In the genomic region with DNA sequence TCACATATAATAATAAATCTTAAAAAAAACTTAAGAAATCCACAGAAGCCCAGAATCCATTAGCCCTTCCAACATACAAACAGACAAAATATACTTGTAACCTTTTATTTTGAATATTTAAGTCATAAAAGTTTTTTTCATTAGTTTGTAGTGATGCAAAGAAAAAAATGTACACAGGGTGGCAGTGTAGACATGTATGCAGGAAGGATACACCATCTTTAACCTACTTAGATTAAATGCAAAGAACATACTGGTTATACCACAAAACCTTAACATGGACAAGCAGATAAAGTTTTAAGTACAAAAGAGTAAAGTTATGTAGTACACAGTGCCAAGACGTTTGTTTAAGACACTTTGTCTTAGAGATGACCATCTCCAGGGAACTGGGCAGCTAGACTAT, we compare ENCODE assay signal across 18 mouse cellular contexts. TPM values are rescaled to one million over a fixed set of nuclear protein-coding genes. Genes with fewer than 3 reads are reported as not detected.
DNase-seq lines count a peak whose midpoint lies in the region; ATAC-seq and TF ChIP-seq lines count a peak whose summit lies in the region.
"Had no signal": no experiment of that assay in that cellular context is flagged by ENCODE, and none has a peak within 500 bp of the region (broad histone marks: within the 10 kb centered on the region; RNA-seq: fewer than 3 reads in every experiment).

No protein-coding gene starts in this region.

- in situ Hi-C loops in CH12.LX (cut with MboI; ENCODE audit: low pct_ligation_motif_present, low pct_unique_long_range_greater_than_20kb, low sequenced_read_pairs), result no loop called here

- ATAC-seq in heart, embryonic 11.5 days (replicated peaks; ENCODE audit: insufficient number of reproducible peaks, low FRiP score, low TSS enrichment), result no peak
- no peak for ATAC-seq in lung, embryonic 14.5 days (ENCODE audit: insufficient read depth)

- TF ChIP-seq CTCF in heart, adult 2 months (IDR thresholded peaks at IDR 0.05), result peak; percentile 66
- TF ChIP-seq CTCF in lung, embryonic 14.5 days (IDR thresholded peaks at IDR 0.05; ENCODE audit: low read depth), result peak; percentile 55
- TF ChIP-seq CTCF in CH12.LX (conservative IDR thresholded peaks at IDR 0.05 in 1 of 2, IDR thresholded peaks at IDR 0.05 in 1 of 2; ENCODE audit: low read depth in 2 of 2, low read length in 2 of 2), result peak in 1 of 2 experiments; percentile 67; a peak in 2 of 4 replicates

- WGBS in heart, adult 2 months, result 19% methylated on average over 1 of the region's 1 CpGs
- WGBS in heart, embryonic 11.5 days (ENCODE audit: insufficient replicate concordance), result 33% methylated on average over 1 of the region's 1 CpGs
- 28% methylated on average over 1 of the region's 1 CpGs for WGBS in lung, embryonic 14.5 days

- no peak overlapping the region for H3K9ac ChIP-seq in heart, adult 2 months (ENCODE audit: low read depth, low read length)
- no peak overlapping the region for H3K9ac ChIP-seq in heart, embryonic 11.5 days (ENCODE audit: low read depth, low read length)
- H3K9ac ChIP-seq in lung, embryonic 14.5 days, result no peak overlapping the region
- H3K9ac ChIP-seq in CH12.LX (ENCODE audit: insufficient read depth, low read depth), result no peak overlapping the region
- H3K9ac ChIP-seq: heart, embryonic 15.5 days had no signal

- TF ChIP-seq EP300 in heart, adult 2 months (IDR thresholded peaks at IDR 0.05; ENCODE audit: insufficient read depth, low read depth, low read length), result no peak
- no peak for TF ChIP-seq EP300 in CH12.LX (IDR thresholded peaks at IDR 0.05; ENCODE audit: low read length)

- dilution Hi-C loops in CH12.LX (cut with MboI; ENCODE audit: extremely low pct_ligation_motif_present, extremely low pct_unique_long_range_greater_than_20kb, low sequenced_read_pairs), result no loop called here

- TF ChIP-seq POLR2A in heart, adult 2 months (IDR thresholded peaks at IDR 0.05; ENCODE audit: insufficient read depth, low read depth, low read length), result no peak
- TF ChIP-seq POLR2A in CH12.LX (IDR thresholded peaks at IDR 0.05; ENCODE audit: low read depth, low read length), result no peak

- DNase-seq in heart, adult 2 months, result no peak
- DNase-seq in lung, embryonic 14.5 days, result peak; percentile 71
- DNase-seq in lung, postnatal 25 days (ENCODE audit: low spot score), result no peak
- peak; percentile 10 for DNase-seq in CH12.LX (ENCODE audit: extremely low read depth)
- peak; percentile 74 for DNase-seq in induced T-regulatory cell, adult 2 months (ENCODE audit: low read depth)
- no peak for DNase-seq in yolk sac, embryonic 10.5 days (ENCODE audit: low spot score)
- no peak for DNase-seq in Muller cell, postnatal 12 days (ENCODE audit: inconsistent ontology term)
- DNase-seq: cerebellum, adult 11 months; gastrocnemius, postnatal 25 days; kidney, postnatal 10 days; layer of hippocampus, postnatal 36 days; lung, adult 2 months; right cerebral cortex, postnatal 4 days had no signal

- H3K4me2 ChIP-seq in heart, embryonic 11.5 days, result no peak overlapping the region
- H3K4me2 ChIP-seq in lung, embryonic 14.5 days, result no peak overlapping the region
- H3K4me2 ChIP-seq in CH12.LX (ENCODE audit: insufficient read depth, low read depth, poor library complexity, severe bottlenecking), result no peak overlapping the region
- H3K4me2 ChIP-seq: limb, embryonic 12.5 days had no signal

- TF ChIP-seq RAD21 in CH12.LX (IDR thresholded peaks at IDR 0.05; ENCODE audit: low read depth, low read length), result peak; percentile 74

- no peak overlapping the region for H3K4me3 ChIP-seq in heart, adult 2 months
- no peak overlapping the region for H3K4me3 ChIP-seq in heart, embryonic 11.5 days (ENCODE audit: low read depth, low read length)
- no peak overlapping the region for H3K4me3 ChIP-seq in lung, embryonic 14.5 days (ENCODE audit: low read depth, low read length)
- H3K4me3 ChIP-seq in CH12.LX (replicated peaks in 1 of 3; ENCODE audit: low read depth in 2 of 3, low read length in 2 of 3, poor library complexity in 1 of 3), result no peak overlapping the region
- H3K4me3 ChIP-seq: heart, embryonic 15.5 days; limb, embryonic 12.5 days had no signal

- intact Hi-C loops in heart, adult 2 months (cut with DNase I), result no loop called here

- H3K4me1 ChIP-seq in heart, adult 2 months (ENCODE audit: control insufficient read depth, insufficient read depth, low read length), result peaks cover 1% of the 10 kb centered on the region; the same call in 1 of the 2 replicates
- peaks cover 7% of the 10 kb centered on the region for H3K4me1 ChIP-seq in heart, embryonic 11.5 days (ENCODE audit: control insufficient read depth, insufficient read depth, low read length)
- no peaks in the 10 kb centered on the region for H3K4me1 ChIP-seq in lung, embryonic 14.5 days (ENCODE audit: insufficient read depth)
- peaks cover 0 to 22% of the 10 kb centered on the region in 2 experiments; a peak in 2 of 4 replicates for H3K4me1 ChIP-seq in CH12.LX (ENCODE audit: control insufficient read depth in 1 of 2, insufficient read depth in 2 of 2)

- H3K9me3 ChIP-seq in heart, embryonic 11.5 days (replicated peaks; ENCODE audit: control insufficient read depth, low read length), result no peaks in the 10 kb centered on the region
- no peaks in the 10 kb centered on the region for H3K9me3 ChIP-seq in lung, embryonic 14.5 days (ENCODE audit: low read depth, low read length)
- peaks cover 2% of the 10 kb centered on the region for H3K9me3 ChIP-seq in CH12.LX (replicated peaks; ENCODE audit: low read length)
- H3K9me3 ChIP-seq: heart, embryonic 15.5 days; limb, embryonic 12.5 days had no signal

- H3K27ac ChIP-seq in heart, adult 2 months, result no peak overlapping the region
- no peak overlapping the region for H3K27ac ChIP-seq in heart, embryonic 11.5 days (ENCODE audit: low read depth, low read length)
- H3K27ac ChIP-seq in lung, embryonic 14.5 days (ENCODE audit: low read depth), result no peak overlapping the region
- H3K27ac ChIP-seq in CH12.LX (ENCODE audit: insufficient read depth, low read depth), result no peak overlapping the region
- H3K27ac ChIP-seq: heart, embryonic 15.5 days; limb, embryonic 12.5 days had no signal

- H3K27me3 ChIP-seq in heart, adult 2 months (ENCODE audit: control insufficient read depth, insufficient read depth, low read length), result no peaks in the 10 kb centered on the region
- peaks cover 7% of the 10 kb centered on the region; the same call in 1 of the 2 replicates for H3K27me3 ChIP-seq in heart, embryonic 11.5 days (ENCODE audit: control insufficient read depth, insufficient read depth, low read length)
- H3K27me3 ChIP-seq in lung, embryonic 14.5 days (ENCODE audit: insufficient read depth, low read length), result peaks cover 7% of the 10 kb centered on the region; the same call in 1 of the 2 replicates
- no peaks in the 10 kb centered on the region for H3K27me3 ChIP-seq in CH12.LX (replicated peaks)

- H3K36me3 ChIP-seq in heart, adult 2 months (ENCODE audit: control insufficient read depth, insufficient read depth, low read length), result no peaks in the 10 kb centered on the region; the same call in 1 of the 2 replicates
- H3K36me3 ChIP-seq in heart, embryonic 11.5 days (ENCODE audit: control insufficient read depth, insufficient read depth, low read length), result 0 out of 2 replicates have a peak, but pooled peaks cover under 1% of the 10 kb centered on the region
- H3K36me3 ChIP-seq in lung, embryonic 14.5 days (ENCODE audit: insufficient read depth), result peaks cover 5% of the 10 kb centered on the region
- peaks cover 0 to 6% of the 10 kb centered on the region in 2 experiments for H3K36me3 ChIP-seq in CH12.LX (replicated peaks in 1 of 2; ENCODE audit: control insufficient read depth in 1 of 2, insufficient read depth in 1 of 2, low read length in 1 of 2)
- H3K36me3 ChIP-seq: heart, embryonic 15.5 days had no signal

- no peaks in the 10 kb centered on the region for H3K79me2 ChIP-seq in heart, adult 2 months (replicated peaks; ENCODE audit: control insufficient read depth, insufficient read depth, low read length)
- H3K79me2 ChIP-seq in CH12.LX (replicated peaks; ENCODE audit: control insufficient read depth, extremely low read depth, insufficient read depth, poor library complexity, severe bottlenecking), result peaks cover 8% of the 10 kb centered on the region

RNA-seq across cellular contexts. Expression of a gene that starts 2.7 kb away (rescaled TPM):
- total RNA-seq in heart, adult 2 months (2021), result 10 to 100 TPM in 1 of 2 experiments, 1 to 10 TPM in 1; 2.9 to 11.2 TPM
- polyA plus RNA-seq in heart, adult 2 months (2012; rRNA removed), result 2.0 and 6.3 TPM in 2 replicates
- polyA plus RNA-seq in heart, embryonic 11.5 days (2014; fragmentation: Nextera tagmentation; extraction: Ambion mirVana), result 0.48 and 0.50 TPM in 2 replicates
- polyA plus RNA-seq in lung, embryonic 14.5 days (2014; fragmentation: Nextera tagmentation; extraction: Ambion mirVana), result 0.16 and 0.35 TPM in 2 replicates
- total RNA-seq in CH12.LX (2012; rRNA removed) (0.08 and 0.25 TPM in 2 replicates), CH12.LX (2014; rRNA removed) (0.15 and 0.30 TPM in 2 replicates)
- polyA plus RNA-seq in CH12.LX (2012; ENCODE audit: insufficient read length, low read depth), result 0.15 TPM in 1 of 2 replicates, not detected in the other
- polyA plus RNA-seq: limb, embryonic 12.5 days had no signal

RNA-seq across cellular contexts. Expression of a gene that starts 13.4 kb away (rescaled TPM):
- not detected for total RNA-seq in heart, adult 2 months (2021)
- polyA plus RNA-seq in heart, adult 2 months (2012; rRNA removed), result not detected in 2 replicates
- not detected in 2 replicates for polyA plus RNA-seq in heart, embryonic 11.5 days (2014; fragmentation: Nextera tagmentation; extraction: Ambion mirVana)
- 1.3 TPM in 1 of 2 replicates, not detected in the other for polyA plus RNA-seq in lung, embryonic 14.5 days (2014; fragmentation: Nextera tagmentation; extraction: Ambion mirVana)
- not detected in 2 replicates for total RNA-seq in CH12.LX (2012; rRNA removed)
- not detected in 2 replicates for total RNA-seq in CH12.LX (2014; rRNA removed)
- not detected in 2 replicates for polyA plus RNA-seq in CH12.LX (2012; ENCODE audit: insufficient read length, low read depth)
- total RNA-seq: adrenal gland, postnatal 4 days; common myeloid progenitor, adult 5-6 weeks; gastrocnemius, postnatal 25 days; layer of hippocampus, postnatal 36 days had no signal
- polyA plus RNA-seq: heart, embryonic 15.5 days; limb, embryonic 12.5 days; lung, adult 2 months had no signal

RNA-seq across cellular contexts. Expression of a gene that starts 15.6 kb away (rescaled TPM):
- total RNA-seq in heart, adult 2 months (2021), result 1 to 10 TPM; 3.3 to 9.8 TPM
- polyA plus RNA-seq in heart, adult 2 months (2012; rRNA removed), result 3.0 and 5.9 TPM in 2 replicates
- polyA plus RNA-seq in heart, embryonic 11.5 days (2014; fragmentation: Nextera tagmentation; extraction: Ambion mirVana), result 1.9 and 2.5 TPM in 2 replicates
- polyA plus RNA-seq in lung, embryonic 14.5 days (2014; fragmentation: Nextera tagmentation; extraction: Ambion mirVana), result 2.0 and 2.1 TPM in 2 replicates
- total RNA-seq in CH12.LX (2012; rRNA removed), result not detected in 2 replicates
- not detected in 2 replicates for total RNA-seq in CH12.LX (2014; rRNA removed)
- not detected in 2 replicates for polyA plus RNA-seq in CH12.LX (2012; ENCODE audit: insufficient read length, low read depth)

RNA-seq across cellular contexts. Expression of a gene that starts 16.2 kb away (rescaled TPM):
- 10 to 100 TPM in 1 of 2 experiments, 1 to 10 TPM in 1; 8.3 to 10.9 TPM for total RNA-seq in heart, adult 2 months (2021)
- polyA plus RNA-seq in heart, adult 2 months (2012; rRNA removed), result 3.6 and 6.6 TPM in 2 replicates
- 1.7 and 4.0 TPM in 2 replicates for polyA plus RNA-seq in heart, embryonic 11.5 days (2014; fragmentation: Nextera tagmentation; extraction: Ambion mirVana)
- 0.83 and 1.1 TPM in 2 replicates for polyA plus RNA-seq in lung, embryonic 14.5 days (2014; fragmentation: Nextera tagmentation; extraction: Ambion mirVana)
- total RNA-seq in CH12.LX (2012; rRNA removed), result 0.30 and 0.38 TPM in 2 replicates
- not detected in 2 replicates for total RNA-seq in CH12.LX (2014; rRNA removed)
- 1.1 and 1.4 TPM in 2 replicates for polyA plus RNA-seq in CH12.LX (2012; ENCODE audit: insufficient read length, low read depth)
- total RNA-seq: common myeloid progenitor, adult 5-6 weeks had no signal

RNA-seq across cellular contexts. Expression of a gene that starts 25.3 kb away (rescaled TPM):
- total RNA-seq in heart, adult 2 months (2021), result 10 to 100 TPM; 14.5 TPM
- polyA plus RNA-seq in heart, adult 2 months (2012; rRNA removed), result 22.0 and 23.6 TPM in 2 replicates
- 16.0 and 16.6 TPM in 2 replicates for polyA plus RNA-seq in heart, embryonic 11.5 days (2014; fragmentation: Nextera tagmentation; extraction: Ambion mirVana)
- polyA plus RNA-seq in lung, embryonic 14.5 days (2014; fragmentation: Nextera tagmentation; extraction: Ambion mirVana), result 10.6 and 11.6 TPM in 2 replicates
- total RNA-seq in CH12.LX (2012; rRNA removed), result 27.5 and 31.2 TPM in 2 replicates
- total RNA-seq in CH12.LX (2014; rRNA removed), result 28.8 and 32.0 TPM in 2 replicates
- polyA plus RNA-seq in CH12.LX (2012; ENCODE audit: insufficient read length, low read depth), result 31.9 and 35.4 TPM in 2 replicates

Comparison
In these comparisons a context has a peak if more than half of its experiments do, and no peak if none do; other contexts are left out.
1. DNase-seq: peak in lung, embryonic 14.5 days (single experiment), CH12.LX (single experiment) and induced T-regulatory cell, adult 2 months (single experiment); none in heart, adult 2 months (0 of 2), lung, postnatal 25 days (single experiment), yolk sac, embryonic 10.5 days (single experiment) and Muller cell, postnatal 12 days (single experiment).